ENCODE assay signal across 10 mouse cellular contexts in the genomic region with DNA sequence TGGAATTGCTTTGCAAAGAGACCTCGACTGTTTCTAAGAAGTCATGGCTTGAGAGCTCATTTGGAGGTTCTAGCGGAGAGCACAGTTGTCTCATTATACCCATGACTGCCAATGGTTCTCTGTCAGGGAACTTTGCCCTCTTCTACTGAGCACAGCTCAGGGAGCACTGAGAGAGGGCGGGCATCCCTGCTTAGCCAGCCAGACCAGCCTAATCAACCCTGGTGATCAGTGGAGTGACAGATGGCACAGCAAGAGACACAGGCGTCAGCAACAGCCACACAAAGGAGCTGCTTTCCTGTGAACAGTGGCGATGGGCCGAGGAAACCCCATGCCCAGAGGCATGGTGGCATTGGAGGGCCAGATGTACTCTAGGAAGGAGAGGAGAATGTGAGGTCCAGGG. TPM values are rescaled to one million over a fixed set of nuclear protein-coding genes. Genes with fewer than 3 reads are reported as not detected.
DNase-seq lines count a peak whose midpoint lies in the region; ATAC-seq and TF ChIP-seq lines count a peak whose summit lies in the region.
"Had no signal": no experiment of that assay in that cellular context is flagged by ENCODE, and none has a peak within 500 bp of the region (broad histone marks: within the 10 kb centered on the region; RNA-seq: fewer than 3 reads in every experiment).

No protein-coding gene starts in this region.

- H3K4me3 ChIP-seq in embryonic facial prominence, embryonic 13.5 days, result no peak overlapping the region
- H3K4me3 ChIP-seq in embryonic facial prominence, embryonic 10.5 days, result no peak overlapping the region
- no peak overlapping the region for H3K4me3 ChIP-seq in forebrain, postnatal 0 days (ENCODE audit: low read depth, low read length)

- intact Hi-C loops in gastrocnemius, postnatal 36 days (cut with DNase I), result no loop called here

- no peaks in the 10 kb centered on the region for H3K27me3 ChIP-seq in embryonic facial prominence, embryonic 13.5 days
- no peaks in the 10 kb centered on the region for H3K27me3 ChIP-seq in embryonic facial prominence, embryonic 10.5 days (replicated peaks; ENCODE audit: low read depth, poor library complexity, severe bottlenecking)
- no peaks in the 10 kb centered on the region for H3K27me3 ChIP-seq in forebrain, postnatal 0 days (ENCODE audit: insufficient read depth, low read length)
- H3K27me3 ChIP-seq: Patski had no signal

- H3K27ac ChIP-seq in embryonic facial prominence, embryonic 13.5 days, result no peak overlapping the region
- no peak overlapping the region for H3K27ac ChIP-seq in embryonic facial prominence, embryonic 10.5 days (replicated peaks)
- peak overlapping the region; percentile 29; the same call in 1 of the 2 replicates for H3K27ac ChIP-seq in forebrain, postnatal 0 days (ENCODE audit: low read depth, low read length)

- ATAC-seq in embryonic facial prominence, embryonic 13.5 days (ENCODE audit: insufficient number of reproducible peaks, insufficient read depth, low FRiP score, low TSS enrichment, low read depth), result no peak
- ATAC-seq in forebrain, postnatal 0 days, result peak; percentile 53
- no peak for ATAC-seq in inflammation-experienced regulatory T-cells, adult 6 months
- ATAC-seq: Patski had no signal

- no peak for TF ChIP-seq CTCF in forebrain, postnatal 0 days (IDR thresholded peaks at IDR 0.05; ENCODE audit: low read depth)

- peaks cover 36% of the 10 kb centered on the region for H3K36me3 ChIP-seq in embryonic facial prominence, embryonic 13.5 days
- peaks cover 51% of the 10 kb centered on the region for H3K36me3 ChIP-seq in embryonic facial prominence, embryonic 10.5 days (replicated peaks)
- H3K36me3 ChIP-seq in forebrain, postnatal 0 days (ENCODE audit: insufficient read depth), result no peaks in the 10 kb centered on the region

- no peak for DNase-seq in embryonic facial prominence, embryonic 10.5 days (ENCODE audit: low spot score)
- DNase-seq in cerebellum, adult 11-12 months, result peak; percentile 68
- DNase-seq in forebrain, postnatal 0 days, result no peak
- peak; percentile 29 for DNase-seq in kidney, postnatal 14 days
- no peak for DNase-seq in gastrocnemius, postnatal 36 days
- no peak for DNase-seq in frontal cortex, postnatal 36 days (ENCODE audit: low spot score in 2 of 2)
- DNase-seq: gastrocnemius, postnatal 25 days had no signal

- H3K4me2 ChIP-seq in embryonic facial prominence, embryonic 13.5 days, result no peak overlapping the region
- no peak overlapping the region for H3K4me2 ChIP-seq in forebrain, postnatal 0 days (ENCODE audit: low read depth)

- 82% methylated on average over 6 of the region's 6 CpGs for WGBS in embryonic facial prominence, embryonic 13.5 days
- WGBS in embryonic facial prominence, embryonic 10.5 days, result 88% methylated on average over 6 of the region's 6 CpGs
- 46% methylated on average over 6 of the region's 6 CpGs for WGBS in forebrain, postnatal 0 days

- H3K9ac ChIP-seq in embryonic facial prominence, embryonic 13.5 days, result 0 out of 2 replicates have a peak overlapping the region, but pooled peaks have one; percentile 40
- H3K9ac ChIP-seq in forebrain, postnatal 0 days, result no peak overlapping the region

- no peaks in the 10 kb centered on the region for H3K9me3 ChIP-seq in embryonic facial prominence, embryonic 13.5 days
- no peaks in the 10 kb centered on the region for H3K9me3 ChIP-seq in embryonic facial prominence, embryonic 10.5 days
- no peaks in the 10 kb centered on the region for H3K9me3 ChIP-seq in forebrain, postnatal 0 days (ENCODE audit: low read length)

- peaks cover 16% of the 10 kb centered on the region for H3K4me1 ChIP-seq in embryonic facial prominence, embryonic 13.5 days
- H3K4me1 ChIP-seq in embryonic facial prominence, embryonic 10.5 days, result peaks cover 33% of the 10 kb centered on the region
- 0 out of 2 replicates have a peak, but pooled peaks cover 5% of the 10 kb centered on the region for H3K4me1 ChIP-seq in forebrain, postnatal 0 days (ENCODE audit: insufficient read depth)

RNA-seq across cellular contexts. Expression of a gene that starts 6.4 kb away (rescaled TPM):
- 39.8 and 42.2 TPM in 2 replicates for polyA plus RNA-seq in embryonic facial prominence, embryonic 13.5 days (2015; fragmentation: Nextera tagmentation; extraction: Ambion mirVana)
- 47.7 and 51.6 TPM in 2 replicates for polyA plus RNA-seq in embryonic facial prominence, embryonic 10.5 days (2016; fragmentation: Nextera tagmentation; extraction: Ambion mirVana)
- total RNA-seq in forebrain, postnatal 0 days (2014; rRNA removed), result 74.2 and 78.1 TPM in 2 replicates
- 43.4 and 47.6 TPM in 2 replicates for polyA plus RNA-seq in forebrain, postnatal 0 days (2015; fragmentation: Nextera tagmentation; extraction: Ambion mirVana)
- polyA plus RNA-seq in inflammation-experienced regulatory T-cells, adult 6 months (2017; shearing (Covaris generic)), result 10 to 100 TPM; 18.7 to 22.5 (median 21.5) TPM
- total RNA-seq in gastrocnemius, postnatal 36 days (2021), result 10 to 100 TPM; 22.5 to 24.2 TPM

RNA-seq across cellular contexts. Expression of a gene that starts 9.3 kb away (rescaled TPM):
- 26.1 and 28.3 TPM in 2 replicates for polyA plus RNA-seq in embryonic facial prominence, embryonic 13.5 days (2015; fragmentation: Nextera tagmentation; extraction: Ambion mirVana)
- 22.9 and 23.9 TPM in 2 replicates for polyA plus RNA-seq in embryonic facial prominence, embryonic 10.5 days (2016; fragmentation: Nextera tagmentation; extraction: Ambion mirVana)
- total RNA-seq in forebrain, postnatal 0 days (2014; rRNA removed), result 49.2 and 54.1 TPM in 2 replicates
- polyA plus RNA-seq in forebrain, postnatal 0 days (2015; fragmentation: Nextera tagmentation; extraction: Ambion mirVana), result 18.6 and 20.2 TPM in 2 replicates
- 1 to 10 TPM; 3.3 to 4.6 (median 4.1) TPM for polyA plus RNA-seq in inflammation-experienced regulatory T-cells, adult 6 months (2017; shearing (Covaris generic))
- total RNA-seq in gastrocnemius, postnatal 36 days (2021), result 10 to 100 TPM; 12.1 to 13.3 TPM

RNA-seq across cellular contexts. Expression of a gene that starts 26.4 kb away (rescaled TPM):
- 238 TPM in 2 replicates for polyA plus RNA-seq in embryonic facial prominence, embryonic 13.5 days (2015; fragmentation: Nextera tagmentation; extraction: Ambion mirVana)
- polyA plus RNA-seq in embryonic facial prominence, embryonic 10.5 days (2016; fragmentation: Nextera tagmentation; extraction: Ambion mirVana), result 250 and 258 TPM in 2 replicates
- 132 and 167 TPM in 2 replicates for total RNA-seq in forebrain, postnatal 0 days (2014; rRNA removed)
- polyA plus RNA-seq in forebrain, postnatal 0 days (2015; fragmentation: Nextera tagmentation; extraction: Ambion mirVana), result 248 and 266 TPM in 2 replicates
- polyA plus RNA-seq in inflammation-experienced regulatory T-cells, adult 6 months (2017; shearing (Covaris generic)), result 100 to 1,000 TPM; 185 to 255 (median 187) TPM
- total RNA-seq in gastrocnemius, postnatal 36 days (2021), result 10 to 100 TPM; 56.5 to 60.2 TPM

RNA-seq across cellular contexts. Expression of a gene that starts 38.0 kb away (rescaled TPM):
- 60.7 and 66.0 TPM in 2 replicates for polyA plus RNA-seq in embryonic facial prominence, embryonic 13.5 days (2015; fragmentation: Nextera tagmentation; extraction: Ambion mirVana)
- polyA plus RNA-seq in embryonic facial prominence, embryonic 10.5 days (2016; fragmentation: Nextera tagmentation; extraction: Ambion mirVana), result 60.3 and 69.6 TPM in 2 replicates
- 70.3 and 107 TPM in 2 replicates for total RNA-seq in forebrain, postnatal 0 days (2014; rRNA removed)
- 117 and 119 TPM in 2 replicates for polyA plus RNA-seq in forebrain, postnatal 0 days (2015; fragmentation: Nextera tagmentation; extraction: Ambion mirVana)
- polyA plus RNA-seq in inflammation-experienced regulatory T-cells, adult 6 months (2017; shearing (Covaris generic)), result 10 to 100 TPM; 15.7 to 18.3 (median 16.8) TPM
- 10 to 100 TPM; 12.1 to 14.5 TPM for total RNA-seq in gastrocnemius, postnatal 36 days (2021)

RNA-seq across cellular contexts. Expression of a gene that starts 38.3 kb away (rescaled TPM):
- 2.2 and 2.5 TPM in 2 replicates for polyA plus RNA-seq in embryonic facial prominence, embryonic 13.5 days (2015; fragmentation: Nextera tagmentation; extraction: Ambion mirVana)
- 2.0 and 2.3 TPM in 2 replicates for polyA plus RNA-seq in embryonic facial prominence, embryonic 10.5 days (2016; fragmentation: Nextera tagmentation; extraction: Ambion mirVana)
- 17.1 and 25.7 TPM in 2 replicates for total RNA-seq in forebrain, postnatal 0 days (2014; rRNA removed)
- 1.0 and 1.9 TPM in 2 replicates for polyA plus RNA-seq in forebrain, postnatal 0 days (2015; fragmentation: Nextera tagmentation; extraction: Ambion mirVana)
- polyA plus RNA-seq in inflammation-experienced regulatory T-cells, adult 6 months (2017; shearing (Covaris generic)), result under 1 TPM in 2 of 3 experiments, not detected in 1; 0.26 to 0.75 TPM
- under 1 TPM; 0.81 to 0.87 TPM for total RNA-seq in gastrocnemius, postnatal 36 days (2021)

Comparison
In these comparisons a context has a peak if more than half of its experiments do, and no peak if none do; other contexts are left out.
1. DNase-seq: peak in cerebellum, adult 11-12 months (single experiment) and kidney, postnatal 14 days (single experiment); none in embryonic facial prominence, embryonic 10.5 days (single experiment), forebrain, postnatal 0 days (single experiment), gastrocnemius, postnatal 36 days (0 of 2) and frontal cortex, postnatal 36 days (0 of 2).